Mouse (Mus musculus): ENCODE data around the gene Vps54. TPM values are rescaled to one million over a fixed set of nuclear protein-coding genes. Genes with fewer than 3 reads are reported as not detected.

Gene Vps54
- polyA plus RNA-seq, 1 experiment: 6.3 TPM

GRCm38 (mm10) chr11:21223539-21223938 lies 15.5 kb upstream of the Vps54 start:
- no peak overlapping the region for H3ac ChIP-seq (ENCODE audit: control insufficient read depth, insufficient read length, low read depth)
- H3K79me3 ChIP-seq (ENCODE audit: low read depth): no peaks in the 10 kb centered on the region
- no peak overlapping the region for H3K4me3 ChIP-seq (ENCODE audit: insufficient read depth, poor library complexity, severe bottlenecking)
- TF ChIP-seq MYOD1 (IDR thresholded peaks at IDR 0.05; ENCODE audit: control insufficient read depth, insufficient read length, low read depth) (no peak), MYOG (IDR thresholded peaks at IDR 0.05; ENCODE audit: control insufficient read depth, extremely low read depth, insufficient read length) (no peak)
- no peaks in the 10 kb centered on the region for H3K79me2 ChIP-seq (ENCODE audit: control insufficient read depth, insufficient read depth)
- H3K27me3 ChIP-seq (ENCODE audit: control insufficient read depth, insufficient read depth, insufficient read length): no peaks in the 10 kb centered on the region
- no peaks in the 10 kb centered on the region for H3K36me3 ChIP-seq (ENCODE audit: control insufficient read depth, insufficient read depth)

- TF ChIP-seq MYOD1 (IDR thresholded peaks at IDR 0.05; ENCODE audit: control insufficient read depth, insufficient read length, low read depth) (no peak), CTCF (IDR thresholded peaks at IDR 0.05; ENCODE audit: control insufficient read depth, insufficient read depth, insufficient read length) (no peak), USF1 (IDR thresholded peaks at IDR 0.05; ENCODE audit: low read depth) (no peak), MAX (IDR thresholded peaks at IDR 0.05) (no peak), MYOG (IDR thresholded peaks at IDR 0.05; ENCODE audit: control insufficient read depth, extremely low read depth, insufficient read length) (no peak), CEBPB (IDR thresholded peaks at IDR 0.05; ENCODE audit: low read depth) (no peak), FOSL1 (IDR thresholded peaks at IDR 0.05; ENCODE audit: insufficient read depth, low read length, poor library complexity, severe bottlenecking) (no peak)
These were observed 15.0 kb upstream of the Vps54 start for GRCm38 (mm10) chr11:21224041-21224440.

GRCm38 (mm10) chr11:21224446-21224845 lies 14.6 kb upstream of the Vps54 start:
- no peaks in the 10 kb centered on the region for H3K79me2 ChIP-seq (ENCODE audit: control insufficient read depth, insufficient read depth)
- TF ChIP-seq CTCF (IDR thresholded peaks at IDR 0.05; ENCODE audit: control insufficient read depth, insufficient read depth, insufficient read length) (no peak), MYOG (IDR thresholded peaks at IDR 0.05; ENCODE audit: control insufficient read depth, extremely low read depth, insufficient read length) (no peak), USF1 (IDR thresholded peaks at IDR 0.05; ENCODE audit: low read depth) (no peak), FOSL1 (IDR thresholded peaks at IDR 0.05; ENCODE audit: insufficient read depth, low read length, poor library complexity, severe bottlenecking) (no peak), MYOD1 (IDR thresholded peaks at IDR 0.05; ENCODE audit: control insufficient read depth, insufficient read length, low read depth) (no peak), MAX (IDR thresholded peaks at IDR 0.05) (no peak), CEBPB (IDR thresholded peaks at IDR 0.05; ENCODE audit: low read depth) (no peak)
- no peaks in the 10 kb centered on the region for H3K27me3 ChIP-seq (ENCODE audit: control insufficient read depth, insufficient read depth, insufficient read length)
- H3K79me3 ChIP-seq (ENCODE audit: low read depth): no peaks in the 10 kb centered on the region
- no peak overlapping the region for H3K4me3 ChIP-seq (ENCODE audit: insufficient read depth, poor library complexity, severe bottlenecking)
- no peaks in the 10 kb centered on the region for H3K36me3 ChIP-seq (ENCODE audit: control insufficient read depth, insufficient read depth)
- no peak overlapping the region for H3ac ChIP-seq (ENCODE audit: control insufficient read depth, insufficient read length, low read depth)

More at GRCm38 (mm10) chr11:21224041-21224440, 15.0 kb upstream of the Vps54 start:
- H3K79me2 ChIP-seq (ENCODE audit: control insufficient read depth, insufficient read depth): no peaks in the 10 kb centered on the region
- H3K27me3 ChIP-seq (ENCODE audit: control insufficient read depth, insufficient read depth, insufficient read length): no peaks in the 10 kb centered on the region
- H3K79me3 ChIP-seq (ENCODE audit: low read depth): no peaks in the 10 kb centered on the region
- no peaks in the 10 kb centered on the region for H3K36me3 ChIP-seq (ENCODE audit: control insufficient read depth, insufficient read depth)
- no peak overlapping the region for H3K4me3 ChIP-seq (ENCODE audit: insufficient read depth, poor library complexity, severe bottlenecking)
- no peak overlapping the region for H3ac ChIP-seq (ENCODE audit: control insufficient read depth, insufficient read length, low read depth)

GRCm38 (mm10) chr11:21224983-21225382 lies 14.1 kb upstream of the Vps54 start:
- no peaks in the 10 kb centered on the region for H3K27me3 ChIP-seq (ENCODE audit: control insufficient read depth, insufficient read depth, insufficient read length)
- no peaks in the 10 kb centered on the region for H3K79me2 ChIP-seq (ENCODE audit: control insufficient read depth, insufficient read depth)
- TF ChIP-seq MYOG (IDR thresholded peaks at IDR 0.05; ENCODE audit: control insufficient read depth, extremely low read depth, insufficient read length): no peak
- no peak for TF ChIP-seq USF1 (IDR thresholded peaks at IDR 0.05; ENCODE audit: low read depth)
- TF ChIP-seq FOSL1 (IDR thresholded peaks at IDR 0.05; ENCODE audit: insufficient read depth, low read length, poor library complexity, severe bottlenecking): no peak
- no peak for TF ChIP-seq CTCF (IDR thresholded peaks at IDR 0.05; ENCODE audit: control insufficient read depth, insufficient read depth, insufficient read length)
- TF ChIP-seq MAX (IDR thresholded peaks at IDR 0.05): no peak
- TF ChIP-seq MYOD1 (IDR thresholded peaks at IDR 0.05; ENCODE audit: control insufficient read depth, insufficient read length, low read depth): no peak
- TF ChIP-seq CEBPB (IDR thresholded peaks at IDR 0.05; ENCODE audit: low read depth): no peak
- no peak overlapping the region for H3ac ChIP-seq (ENCODE audit: control insufficient read depth, insufficient read length, low read depth)
- H3K36me3 ChIP-seq (ENCODE audit: control insufficient read depth, insufficient read depth): no peaks in the 10 kb centered on the region
- no peaks in the 10 kb centered on the region for H3K79me3 ChIP-seq (ENCODE audit: low read depth)
- H3K4me3 ChIP-seq (ENCODE audit: insufficient read depth, poor library complexity, severe bottlenecking): no peak overlapping the region

GRCm38 (mm10) chr11:21235381-21235780 lies 3.7 kb upstream of the Vps54 start:
- no peak for TF ChIP-seq MAX (IDR thresholded peaks at IDR 0.05)
- TF ChIP-seq MYOG (IDR thresholded peaks at IDR 0.05; ENCODE audit: control insufficient read depth, extremely low read depth, insufficient read length): no peak
- TF ChIP-seq FOSL1 (IDR thresholded peaks at IDR 0.05; ENCODE audit: insufficient read depth, low read length, poor library complexity, severe bottlenecking): no peak
- no peak for TF ChIP-seq CEBPB (IDR thresholded peaks at IDR 0.05; ENCODE audit: low read depth)
- peaks cover 10% of the 10 kb centered on the region for H3K79me3 ChIP-seq (ENCODE audit: low read depth)
- H3K79me2 ChIP-seq (ENCODE audit: control insufficient read depth, insufficient read depth): peaks cover 16% of the 10 kb centered on the region
- H3ac ChIP-seq (ENCODE audit: control insufficient read depth, insufficient read length, low read depth): no peak overlapping the region
- no peaks in the 10 kb centered on the region for H3K27me3 ChIP-seq (ENCODE audit: control insufficient read depth, insufficient read depth, insufficient read length)
- H3K4me3 ChIP-seq (ENCODE audit: insufficient read depth, poor library complexity, severe bottlenecking): no peak overlapping the region
- H3K36me3 ChIP-seq (ENCODE audit: control insufficient read depth, insufficient read depth): no peaks in the 10 kb centered on the region

- peaks cover 15% of the 10 kb centered on the region for H3K79me3 ChIP-seq (ENCODE audit: low read depth)
- peaks cover 21% of the 10 kb centered on the region for H3K79me2 ChIP-seq (ENCODE audit: control insufficient read depth, insufficient read depth)
- TF ChIP-seq MYOG (IDR thresholded peaks at IDR 0.05; ENCODE audit: control insufficient read depth, extremely low read depth, insufficient read length): no peak
- TF ChIP-seq CTCF (IDR thresholded peaks at IDR 0.05; ENCODE audit: control insufficient read depth, insufficient read depth, insufficient read length): no peak
- TF ChIP-seq MYOD1 (IDR thresholded peaks at IDR 0.05; ENCODE audit: control insufficient read depth, insufficient read length, low read depth): no peak
- TF ChIP-seq MAX (IDR thresholded peaks at IDR 0.05): no peak
- no peak for TF ChIP-seq FOSL1 (IDR thresholded peaks at IDR 0.05; ENCODE audit: insufficient read depth, low read length, poor library complexity, severe bottlenecking)
- no peak for TF ChIP-seq USF1 (IDR thresholded peaks at IDR 0.05; ENCODE audit: low read depth)
- TF ChIP-seq CEBPB (IDR thresholded peaks at IDR 0.05; ENCODE audit: low read depth): no peak
- H3K36me3 ChIP-seq (ENCODE audit: control insufficient read depth, insufficient read depth): no peaks in the 10 kb centered on the region
- H3K27me3 ChIP-seq (ENCODE audit: control insufficient read depth, insufficient read depth, insufficient read length): no peaks in the 10 kb centered on the region
- no peak overlapping the region for H3ac ChIP-seq (ENCODE audit: control insufficient read depth, insufficient read length, low read depth)
- H3K4me3 ChIP-seq (ENCODE audit: insufficient read depth, poor library complexity, severe bottlenecking): no peak overlapping the region
These were observed 3.3 kb upstream of the Vps54 start for GRCm38 (mm10) chr11:21235821-21236220.

All from C2C12 (cell line).